Mouse (Mus musculus) limb, embryonic 14.5 days (tissue): Measurements from ENCODE around the gene Exoc3l4. TPM values are rescaled to one million over a fixed set of nuclear protein-coding genes. Genes with fewer than 3 reads are reported as not detected.

Experiments used
- ATAC-seq: fragments of 200-750 bp; cut with Nextera tagmentation; 2 replicates; pipeline ENCODE4 v1.8.0; 2017; ENCODE audit warnings: low read depth, moderate number of reproducible peaks, moderate TSS enrichment; ENCODE audit not compliant: low FRiP score
- DNase-seq: peaks from one replicate; pipeline ENCODE4 v3.0.0-alpha.2; 2015; ENCODE audit warnings: low spot score
- H3K27ac ChIP-seq: fragments of 300-500 bp; sonication (generic); replicated peaks from 2 replicates; pipeline ENCODE4 v1.5.1; 2014; ENCODE audit warnings: low read depth, mild to moderate bottlenecking, low read length, moderate library complexity, mixed read lengths
- H3K27me3 ChIP-seq: fragments of 300-500 bp; sonication (generic); 2 replicates; pipeline ENCODE4 v1.6.1; 2014; ENCODE audit warnings: low read length, mixed read lengths; ENCODE audit not compliant: control insufficient read depth, insufficient read depth
- H3K36me3 ChIP-seq: fragments of 300-500 bp; sonication (generic); 2 replicates; pipeline ENCODE4 v1.6.1; 2014; ENCODE audit warnings: mild to moderate bottlenecking, low read length, moderate library complexity, mixed read lengths; ENCODE audit not compliant: control insufficient read depth, insufficient read depth
- H3K4me1 ChIP-seq: fragments of 300-500 bp; sonication (generic); 2 replicates; pipeline ENCODE4 v1.6.1; 2014; ENCODE audit warnings: antibody characterized with exemption, low read length, mixed read lengths; ENCODE audit not compliant: control insufficient read depth, insufficient read depth
- H3K4me2 ChIP-seq: fragments of 300-500 bp; sonication (generic); replicated peaks from 2 replicates; pipeline ENCODE4 v1.6.1; 2014; ENCODE audit warnings: low read depth, mild to moderate bottlenecking, low read length, moderate library complexity; ENCODE audit not compliant: severe bottlenecking
- H3K4me3 ChIP-seq: fragments of 300-500 bp; sonication (generic); replicated peaks from 2 replicates; pipeline ENCODE4 v1.5.1; 2014; ENCODE audit warnings: low read length
- H3K9ac ChIP-seq: fragments of 300-500 bp; sonication (generic); 2 replicates; pipeline ENCODE4 v1.6.1; 2014; ENCODE audit warnings: mild to moderate bottlenecking, low read depth, low read length, moderate library complexity; ENCODE audit not compliant: severe bottlenecking
- H3K9me3 ChIP-seq: fragments of 300-500 bp; sonication (generic); 2 replicates; pipeline ENCODE4 v1.6.1; 2016; ENCODE audit warnings: low read length; ENCODE audit not compliant: control insufficient read depth
- POLR2A ChIP-seq: fragments of 200-500 bp; IDR thresholded peaks from 2 replicates; pipeline ENCODE4 v1.8.0; 2012; ENCODE audit warnings: inconsistent platforms, mild to moderate bottlenecking, moderate library complexity, borderline replicate concordance; ENCODE audit not compliant: insufficient read depth, insufficient read length; ENCODE audit errors: extremely low read depth
- WGBS: fragments of 180-500 bp; shearing (Covaris S2); extraction: QIAGEN DNeasy Blood & Tissue Kit; methylation state at CpG from one replicate; pipeline ENCODE4 v1.1.7; 2014; 5-methylcytosine and 5-hydroxymethylcytosine counted together
- polyA plus RNA-seq, 2 experiments: library from polyadenylated mRNA; depleted of rRNA in 1 of 2; stranded (reverse) in 1 of 2; unstranded in 1 of 2; fragments of >200 nt; fragmentation: Nextera tagmentation in 1 of 2; extraction: Ambion mirVana in 1 of 2; gene quantifications; 2 replicates each; pipeline versions ENCODE4 v1.2.1 to v1.2.3; 2012 to 2014

The Exoc3l4 gene
- polyA plus RNA-seq, 2 experiments, result 7.7 to 11.7 TPM

DNA sequence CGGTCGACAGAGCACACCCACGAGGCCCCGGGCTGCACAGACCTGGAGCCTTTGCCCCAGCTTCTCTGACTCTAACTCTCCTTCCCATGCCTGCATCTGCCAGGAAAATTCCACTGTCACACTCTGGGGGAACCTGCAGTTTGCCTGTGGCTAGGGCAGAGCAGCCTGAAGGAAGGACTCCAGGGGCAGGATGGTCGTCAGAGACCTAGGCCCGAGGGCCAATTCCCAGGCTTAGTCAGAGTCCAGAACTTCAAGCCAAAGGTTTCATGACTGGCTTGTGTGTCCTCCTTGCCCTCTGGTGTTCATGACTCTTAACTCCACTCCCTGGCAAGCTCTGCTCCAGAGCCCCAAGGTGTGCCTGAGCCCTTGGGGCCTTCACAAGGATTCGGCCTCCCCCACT lies 51.4 kb downstream of the Exoc3l4 start:
- ATAC-seq, result no peak

GRCm38 (mm10) chr12:111469507-111469906 lies 52.7 kb downstream of the Exoc3l4 start:
- H3K4me1 ChIP-seq, result no peaks in the 10 kb centered on the region
- no peak for TF ChIP-seq POLR2A
- H3K27ac ChIP-seq, result no peak overlapping the region
- H3K36me3 ChIP-seq, result no peaks in the 10 kb centered on the region
- H3K9ac ChIP-seq, result no peak overlapping the region
- no peak overlapping the region for H3K4me3 ChIP-seq
- H3K9me3 ChIP-seq, result no peaks in the 10 kb centered on the region
- 9% methylated on average over 8 of the region's 8 CpGs for WGBS
- peak; percentile 37; the same call in 1 of the 2 replicates for ATAC-seq
- H3K27me3 ChIP-seq, result no peaks in the 10 kb centered on the region
- no peak overlapping the region for H3K4me2 ChIP-seq
- peak; percentile 85 for DNase-seq

More for the DNA sequence above, 51.4 kb downstream of the Exoc3l4 start:
- Histone ChIP-seq H3K27ac (no peak overlapping the region), H3K27me3 (no peaks in the 10 kb centered on the region), H3K4me3 (no peak overlapping the region), H3K4me2 (no peak overlapping the region), H3K9me3 (no peaks in the 10 kb centered on the region), H3K9ac (no peak overlapping the region), H3K4me1 (no peaks in the 10 kb centered on the region), H3K36me3 (no peaks in the 10 kb centered on the region)
- DNase-seq, result no peak
- TF ChIP-seq POLR2A, result no peak
- 74% methylated on average over 7 of the region's 7 CpGs for WGBS

DNA sequence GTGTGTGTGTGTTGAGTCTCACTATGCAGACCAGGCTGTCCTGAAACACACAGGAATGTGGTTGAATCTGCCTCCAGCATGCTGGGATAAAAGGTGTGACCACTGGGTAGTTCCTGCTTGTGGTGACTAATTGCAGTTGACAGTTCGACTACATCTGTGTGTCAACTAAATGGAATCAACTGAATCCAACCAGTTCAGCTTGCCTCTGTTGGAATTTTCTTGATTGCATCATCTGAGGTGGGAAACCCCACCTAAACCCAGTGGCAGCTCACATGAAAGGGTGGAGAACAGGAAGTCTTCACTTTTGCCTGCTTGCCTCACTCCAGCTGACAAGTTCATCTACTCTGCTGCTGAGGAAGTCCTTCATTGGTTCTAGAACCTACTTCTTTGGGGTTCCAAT lies 54.3 kb downstream of the Exoc3l4 start:
- no peak overlapping the region for H3K4me2 ChIP-seq
- no peaks in the 10 kb centered on the region for H3K27me3 ChIP-seq
- DNase-seq (no peak), ATAC-seq (no peak)
- no peak for TF ChIP-seq POLR2A
- no peaks in the 10 kb centered on the region for H3K36me3 ChIP-seq
- WGBS, result 55% methylated on average over 1 of the region's 1 CpGs
- no peak overlapping the region for H3K9ac ChIP-seq
- H3K27ac ChIP-seq, result no peak overlapping the region
- no peaks in the 10 kb centered on the region for H3K9me3 ChIP-seq
- H3K4me1 ChIP-seq, result no peaks in the 10 kb centered on the region; the same call in 1 of the 2 replicates
- no peak overlapping the region for H3K4me3 ChIP-seq

GRCm38 (mm10) chr12:111471721-111472120 lies 54.9 kb downstream of the Exoc3l4 start:
- Histone ChIP-seq H3K9me3 (no peaks in the 10 kb centered on the region), H3K27ac (no peak overlapping the region), H3K4me1 (no peaks in the 10 kb centered on the region; the same call in 1 of the 2 replicates), H3K36me3 (no peaks in the 10 kb centered on the region), H3K4me2 (no peak overlapping the region), H3K27me3 (no peaks in the 10 kb centered on the region), H3K9ac (no peak overlapping the region), H3K4me3 (no peak overlapping the region)
- DNase-seq, result no peak
- 87% methylated on average over 3 of the region's 3 CpGs for WGBS
- no peak for TF ChIP-seq POLR2A
- ATAC-seq, result no peak

GRCm38 (mm10) chr12:111472886-111473285 lies 56.1 kb downstream of the Exoc3l4 start:
- no peak overlapping the region for H3K27ac ChIP-seq
- H3K4me1 ChIP-seq, result no peaks in the 10 kb centered on the region; the same call in 1 of the 2 replicates
- no peak for TF ChIP-seq POLR2A
- no peak overlapping the region for H3K4me3 ChIP-seq
- 70% methylated on average over 5 of the region's 5 CpGs for WGBS
- no peaks in the 10 kb centered on the region for H3K36me3 ChIP-seq
- no peaks in the 10 kb centered on the region for H3K9me3 ChIP-seq
- no peaks in the 10 kb centered on the region for H3K27me3 ChIP-seq
- no peak overlapping the region for H3K9ac ChIP-seq
- no peak overlapping the region for H3K4me2 ChIP-seq
- ATAC-seq (no peak), DNase-seq (no peak)

DNA sequence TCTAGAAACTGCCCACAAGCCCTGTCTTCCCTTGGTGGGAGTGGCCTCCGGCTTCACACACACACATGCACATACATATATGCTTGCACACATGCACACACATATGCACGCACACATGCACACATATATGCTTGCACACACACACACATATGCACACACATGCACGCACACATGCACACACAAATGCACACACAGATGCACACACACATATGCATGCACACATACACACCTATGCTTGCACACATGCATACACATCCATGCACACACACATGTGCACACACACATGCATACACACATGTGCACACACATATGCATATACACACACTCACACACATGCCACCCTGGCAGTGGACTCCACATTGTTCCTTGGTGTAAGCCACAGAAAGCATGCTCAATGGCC lies 57.6 kb downstream of the Exoc3l4 start:
- DNase-seq, result no peak
- no peak for TF ChIP-seq POLR2A
- WGBS, result 92% methylated on average over 3 of the region's 3 CpGs

More for the DNA sequence above, 57.6 kb downstream of the Exoc3l4 start:
- no peak overlapping the region for H3K27ac ChIP-seq
- no peak for ATAC-seq
- no peak overlapping the region for H3K9ac ChIP-seq
- H3K36me3 ChIP-seq, result no peaks in the 10 kb centered on the region
- H3K27me3 ChIP-seq, result no peaks in the 10 kb centered on the region
- no peaks in the 10 kb centered on the region; the same call in 1 of the 2 replicates for H3K4me1 ChIP-seq
- H3K4me2 ChIP-seq, result no peak overlapping the region
- H3K9me3 ChIP-seq, result no peaks in the 10 kb centered on the region
- H3K4me3 ChIP-seq, result no peak overlapping the region
